Mouse (Mus musculus): ENCODE data around the gene Ifna7. TPM values are rescaled to one million over a fixed set of nuclear protein-coding genes. Genes with fewer than 3 reads are reported as not detected.
"Not testable (repeated sequence)": the region's sequence is repeated elsewhere in the genome, so short reads cannot be mapped to it uniquely, and the experiment has no call there.

Ifna7 gene
- polyA plus RNA-seq, 1 experiment from 2014 or later, result not detected

- not testable (repeated sequence) for H3K4me3 ChIP-seq (ENCODE audit: low read depth, low read length)
Measured at GRCm38 (mm10) chr4:88827116-88827515, 11.1 kb downstream of the Ifna7 start, which contains the start of gene Ifna6. TSS of gene Ifna6 (plus strand) at chr4:88827416.

GRCm38 (mm10) chr4:88830523-88830922 lies 14.5 kb downstream of the Ifna7 start:
- Histone ChIP-seq H3K4me3 (ENCODE audit: low read depth, low read length) (no peak overlapping the region), H3K27me3 (replicated peaks; ENCODE audit: control insufficient read depth, insufficient read depth, low read length) (no peaks in the 10 kb centered on the region), H3K9me3 (ENCODE audit: control insufficient read depth, low read length) (no peaks in the 10 kb centered on the region), H3K4me2 (no peak overlapping the region), H3K4me1 (replicated peaks; ENCODE audit: control insufficient read depth, insufficient read depth, low read length) (no peaks in the 10 kb centered on the region), H3K27ac (ENCODE audit: low read depth, low read length) (no peak overlapping the region), H3K36me3 (ENCODE audit: control insufficient read depth, insufficient read depth, low read length) (no peaks in the 10 kb centered on the region), H3K9ac (ENCODE audit: low read depth, low read length) (no peak overlapping the region)
- 21% methylated on average over 4 of the region's 4 CpGs for WGBS
- DNase-seq (ENCODE audit: low spot score) (no peak), ATAC-seq (replicated peaks; ENCODE audit: low FRiP score) (no peak)

More at GRCm38 (mm10) chr4:88827116-88827515, 11.1 kb downstream of the Ifna7 start, which contains the start of gene Ifna6:
- not testable (repeated sequence) for H3K9ac ChIP-seq (ENCODE audit: low read depth, low read length); H3K27me3 ChIP-seq (replicated peaks; ENCODE audit: control insufficient read depth, insufficient read depth, low read length); DNase-seq (ENCODE audit: low spot score); H3K4me2 ChIP-seq; H3K27ac ChIP-seq (ENCODE audit: low read depth, low read length); H3K9me3 ChIP-seq (ENCODE audit: control insufficient read depth, low read length); H3K36me3 ChIP-seq (ENCODE audit: control insufficient read depth, insufficient read depth, low read length); H3K4me1 ChIP-seq (replicated peaks; ENCODE audit: control insufficient read depth, insufficient read depth, low read length); ATAC-seq (replicated peaks; ENCODE audit: low FRiP score)

DNA sequence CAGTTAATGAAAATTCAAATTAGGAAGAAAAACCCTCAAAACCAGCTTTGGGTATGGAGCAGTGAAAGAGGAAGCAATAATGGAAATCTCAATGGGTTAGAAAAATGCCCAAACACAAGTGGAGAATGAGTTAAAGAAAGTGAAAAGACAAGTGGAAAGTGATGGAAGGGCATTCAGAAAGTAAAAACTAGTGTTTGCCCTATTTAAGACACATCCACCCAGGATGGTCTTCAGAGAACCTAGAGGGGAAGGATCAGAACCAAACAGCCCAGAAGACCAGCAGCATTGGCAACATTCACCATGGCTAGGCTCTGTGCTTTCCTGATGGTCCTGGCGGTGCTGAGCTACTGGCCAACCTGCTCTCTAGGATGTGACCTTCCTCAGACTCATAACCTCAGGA lies 19.2 kb downstream of the Ifna7 start, which contains the start of gene Ifna5:
Gene Ifna5 (plus strand): TSS at position 301 of the 400 bp plus-strand sequence.
- ATAC-seq (replicated peaks; ENCODE audit: low FRiP score); DNase-seq (ENCODE audit: low spot score); H3K36me3 ChIP-seq (ENCODE audit: control insufficient read depth, insufficient read depth, low read length); H3K27ac ChIP-seq (ENCODE audit: low read depth, low read length); H3K9ac ChIP-seq (ENCODE audit: low read depth, low read length); H3K27me3 ChIP-seq (replicated peaks; ENCODE audit: control insufficient read depth, insufficient read depth, low read length); H3K4me2 ChIP-seq; H3K9me3 ChIP-seq (ENCODE audit: control insufficient read depth, low read length); H3K4me3 ChIP-seq (ENCODE audit: low read depth, low read length); H3K4me1 ChIP-seq (replicated peaks; ENCODE audit: control insufficient read depth, insufficient read depth, low read length): not testable (repeated sequence)
- WGBS, result 61% methylated on average over 1 of the region's 1 CpGs

- Histone ChIP-seq H3K36me3 (ENCODE audit: control insufficient read depth, insufficient read depth, low read length) (no peaks in the 10 kb centered on the region), H3K4me3 (ENCODE audit: low read depth, low read length) (no peak overlapping the region), H3K27me3 (replicated peaks; ENCODE audit: control insufficient read depth, insufficient read depth, low read length) (no peaks in the 10 kb centered on the region), H3K27ac (ENCODE audit: low read depth, low read length) (no peak overlapping the region), H3K4me2 (no peak overlapping the region), H3K4me1 (replicated peaks; ENCODE audit: control insufficient read depth, insufficient read depth, low read length) (no peaks in the 10 kb centered on the region), H3K9me3 (ENCODE audit: control insufficient read depth, low read length) (no peaks in the 10 kb centered on the region), H3K9ac (ENCODE audit: low read depth, low read length) (no peak overlapping the region)
- DNase-seq (ENCODE audit: low spot score) (no peak), ATAC-seq (replicated peaks; ENCODE audit: low FRiP score) (no peak)
- 42% methylated on average over 3 of the region's 3 CpGs for WGBS
Measured at GRCm38 (mm10) chr4:88838828-88839227, 22.8 kb downstream of the Ifna7 start.

- Histone ChIP-seq H3K27me3 (replicated peaks; ENCODE audit: control insufficient read depth, insufficient read depth, low read length) (no peaks in the 10 kb centered on the region), H3K9ac (ENCODE audit: low read depth, low read length) (no peak overlapping the region), H3K4me3 (ENCODE audit: low read depth, low read length) (no peak overlapping the region), H3K27ac (ENCODE audit: low read depth, low read length) (no peak overlapping the region), H3K36me3 (ENCODE audit: control insufficient read depth, insufficient read depth, low read length) (no peaks in the 10 kb centered on the region), H3K4me1 (replicated peaks; ENCODE audit: control insufficient read depth, insufficient read depth, low read length) (no peaks in the 10 kb centered on the region), H3K9me3 (ENCODE audit: control insufficient read depth, low read length) (no peaks in the 10 kb centered on the region), H3K4me2 (no peak overlapping the region)
- ATAC-seq (replicated peaks; ENCODE audit: low FRiP score), result no peak
- no peak for DNase-seq (ENCODE audit: low spot score)
- 66% methylated on average over 3 of the region's 3 CpGs for WGBS
Measured at GRCm38 (mm10) chr4:88840058-88840457, 24.0 kb downstream of the Ifna7 start.

GRCm38 (mm10) chr4:88841438-88841911 lies 25.4 kb downstream of the Ifna7 start, which contains the start of gene Ifna4:
TSS of gene Ifna4 (plus strand) at chr4:88841861.
- no peaks in the 10 kb centered on the region for H3K36me3 ChIP-seq (ENCODE audit: control insufficient read depth, insufficient read depth, low read length)
- no peaks in the 10 kb centered on the region for H3K27me3 ChIP-seq (replicated peaks; ENCODE audit: control insufficient read depth, insufficient read depth, low read length)
- no peak within 1 kb of the TSS for H3K27ac ChIP-seq (ENCODE audit: low read depth, low read length)
- WGBS, result 53% methylated on average over 2 of the region's 2 CpGs
- H3K9ac ChIP-seq (ENCODE audit: low read depth, low read length), result no peak within 1 kb of the TSS
- H3K4me2 ChIP-seq, result no peak within 1 kb of the TSS
- no peaks in the 10 kb centered on the region for H3K9me3 ChIP-seq (ENCODE audit: control insufficient read depth, low read length)
- ATAC-seq (replicated peaks; ENCODE audit: low FRiP score) (no peak), DNase-seq (ENCODE audit: low spot score) (no peak)
- H3K4me1 ChIP-seq (replicated peaks; ENCODE audit: control insufficient read depth, insufficient read depth, low read length), result no peaks in the 10 kb centered on the region
- H3K4me3 ChIP-seq (ENCODE audit: low read depth, low read length), result no peak within 1 kb of the TSS

DNA sequence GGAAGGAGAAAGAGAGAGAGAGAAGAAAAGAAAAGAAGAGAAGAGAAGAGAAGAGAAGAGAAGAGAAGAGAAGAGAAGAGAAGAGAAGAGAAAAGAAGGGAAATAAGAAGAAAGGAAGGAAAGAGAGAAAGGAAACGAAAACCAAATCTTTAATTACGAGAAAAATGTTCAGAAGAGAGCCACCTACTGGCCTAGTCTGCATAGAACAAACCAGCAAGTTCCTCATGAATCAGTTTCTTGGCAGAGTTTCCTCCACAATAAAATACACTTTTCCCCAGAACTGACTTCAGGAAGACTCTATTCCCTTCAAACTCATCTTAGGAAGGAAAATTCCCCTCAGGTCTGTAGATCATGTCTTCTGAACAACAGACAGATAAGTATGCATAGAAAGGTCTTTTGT lies 29.3 kb downstream of the Ifna7 start:
- WGBS, result 29% methylated on average over 2 of the region's 2 CpGs
- ATAC-seq (replicated peaks; ENCODE audit: low FRiP score) (no peak), DNase-seq (ENCODE audit: low spot score) (no peak)
- no peak overlapping the region for H3K4me2 ChIP-seq
- H3K4me1 ChIP-seq (replicated peaks; ENCODE audit: control insufficient read depth, insufficient read depth, low read length), result no peaks in the 10 kb centered on the region
- no peaks in the 10 kb centered on the region for H3K36me3 ChIP-seq (ENCODE audit: control insufficient read depth, insufficient read depth, low read length)
- no peak overlapping the region for H3K27ac ChIP-seq (ENCODE audit: low read depth, low read length)
- no peaks in the 10 kb centered on the region for H3K27me3 ChIP-seq (replicated peaks; ENCODE audit: control insufficient read depth, insufficient read depth, low read length)
- no peak overlapping the region for H3K4me3 ChIP-seq (ENCODE audit: low read depth, low read length)
- no peaks in the 10 kb centered on the region for H3K9me3 ChIP-seq (ENCODE audit: control insufficient read depth, low read length)
- no peak overlapping the region for H3K9ac ChIP-seq (ENCODE audit: low read depth, low read length)

GRCm38 (mm10) chr4:88849698-88850097 lies 33.7 kb downstream of the Ifna7 start, which contains the start of gene Ifna1:
TSS of gene Ifna1 (plus strand) at chr4:88850087.
- no peak within 1 kb of the TSS for H3K9ac ChIP-seq (ENCODE audit: low read depth, low read length)
- H3K4me1 ChIP-seq (replicated peaks; ENCODE audit: control insufficient read depth, insufficient read depth, low read length), result no peaks in the 10 kb centered on the region
- no peak within 1 kb of the TSS for H3K4me2 ChIP-seq
- H3K27ac ChIP-seq (ENCODE audit: low read depth, low read length), result no peak within 1 kb of the TSS
- no peaks in the 10 kb centered on the region for H3K27me3 ChIP-seq (replicated peaks; ENCODE audit: control insufficient read depth, insufficient read depth, low read length)
- WGBS, result 45% methylated on average over 1 of the region's 1 CpGs
- H3K9me3 ChIP-seq (ENCODE audit: control insufficient read depth, low read length), result no peaks in the 10 kb centered on the region
- H3K4me3 ChIP-seq (ENCODE audit: low read depth, low read length), result no peak within 1 kb of the TSS
- ATAC-seq (replicated peaks; ENCODE audit: low FRiP score) (no peak), DNase-seq (ENCODE audit: low spot score) (no peak)
- no peaks in the 10 kb centered on the region for H3K36me3 ChIP-seq (ENCODE audit: control insufficient read depth, insufficient read depth, low read length)

DNA sequence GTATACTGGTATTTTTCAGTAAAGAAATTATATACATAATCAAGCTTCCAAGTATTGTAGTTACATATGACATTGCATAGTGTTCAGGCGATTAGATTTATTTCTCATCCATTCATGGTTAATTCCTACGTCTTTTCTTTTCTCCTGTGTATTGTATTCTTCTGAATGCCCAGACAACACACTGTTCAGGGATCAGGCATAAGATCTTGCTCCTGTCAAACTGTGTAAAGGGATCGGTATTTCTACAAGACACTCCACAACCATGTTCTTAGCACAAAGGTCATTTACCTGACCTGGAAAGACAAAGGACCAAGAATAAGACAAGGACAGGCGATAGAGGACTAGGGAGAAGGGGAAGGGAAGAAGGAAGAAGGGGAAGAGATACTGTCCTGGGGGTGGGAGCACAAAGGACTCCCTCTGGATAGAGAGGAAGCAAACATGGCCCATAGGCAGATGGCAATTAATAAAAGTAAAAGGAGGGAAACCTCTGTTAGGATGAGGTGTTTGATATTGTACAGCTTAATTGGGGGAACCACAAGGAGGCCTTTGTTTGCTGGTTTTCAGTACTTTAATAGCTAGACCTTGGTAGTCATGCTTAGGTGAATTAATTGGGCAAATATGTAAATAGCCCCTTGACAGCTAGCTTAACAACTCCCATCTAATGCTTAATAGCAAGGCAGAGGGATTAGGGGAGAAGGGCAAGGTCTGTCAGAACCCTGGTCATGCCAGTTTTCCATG lies 35.2 kb downstream of the Ifna7 start:
- Histone ChIP-seq H3K27me3 (replicated peaks; ENCODE audit: control insufficient read depth, insufficient read depth, low read length) (no peaks in the 10 kb centered on the region), H3K36me3 (ENCODE audit: control insufficient read depth, insufficient read depth, low read length) (no peaks in the 10 kb centered on the region), H3K4me1 (replicated peaks; ENCODE audit: control insufficient read depth, insufficient read depth, low read length) (no peaks in the 10 kb centered on the region), H3K27ac (ENCODE audit: low read depth, low read length) (no peak overlapping the region), H3K4me2 (no peak overlapping the region), H3K4me3 (ENCODE audit: low read depth, low read length) (no peak overlapping the region), H3K9me3 (ENCODE audit: control insufficient read depth, low read length) (no peaks in the 10 kb centered on the region), H3K9ac (ENCODE audit: low read depth, low read length) (no peak overlapping the region)
- DNase-seq (ENCODE audit: low spot score) (no peak), ATAC-seq (replicated peaks; ENCODE audit: low FRiP score) (no peak)
- 60% methylated on average over 4 of the region's 4 CpGs for WGBS

Data from liver, embryonic 11.5 days (tissue).